Mouse (Mus musculus): ENCODE results near the gene Acox1.

The Acox1 gene

GRCm38 (mm10) chr11:116129091-116129790 is 69.6 kb downstream of the Acox1 start:
- DNase-seq, result no peak

GRCm38 (mm10) chr11:116127986-116128385 is 70.9 kb downstream of the Acox1 start:
- no peak for DNase-seq

- no peak for DNase-seq
These were observed 71.5 kb downstream of the Acox1 start, which contains the start of gene Trim47 for GRCm38 (mm10) chr11:116127156-116127980. Gene Trim47 (minus strand): TSS chr11:116127210.

GRCm38 (mm10) chr11:116126261-116126660 is 72.6 kb downstream of the Acox1 start:
- DNase-seq, result no peak
